Mouse (Mus musculus) limb, embryonic 14.5 days (tissue): ENCODE measurements at regions not wholly inside any gene's neighbourhood (a gene's known extent, or its start where the extent isn't known, plus 50 kb on each side); places are given as distances from the start of the nearest gene placed in this dataset.

ENCODE experiments used
- ATAC-seq: fragments of 200-750 bp; cut with Nextera tagmentation; 2 replicates; pipeline ENCODE4 v1.8.0; 2017; ENCODE audit warnings: low read depth, moderate number of reproducible peaks, moderate TSS enrichment; ENCODE audit not compliant: low FRiP score
- DNase-seq: peaks from one replicate; pipeline ENCODE4 v3.0.0-alpha.2; 2015; ENCODE audit warnings: low spot score
- H3K27ac ChIP-seq: fragments of 300-500 bp; sonication (generic); replicated peaks from 2 replicates; pipeline ENCODE4 v1.5.1; 2014; ENCODE audit warnings: low read depth, mild to moderate bottlenecking, low read length, moderate library complexity, mixed read lengths
- H3K27me3 ChIP-seq: fragments of 300-500 bp; sonication (generic); 2 replicates; pipeline ENCODE4 v1.6.1; 2014; ENCODE audit warnings: low read length, mixed read lengths; ENCODE audit not compliant: control insufficient read depth, insufficient read depth
- H3K36me3 ChIP-seq: fragments of 300-500 bp; sonication (generic); 2 replicates; pipeline ENCODE4 v1.6.1; 2014; ENCODE audit warnings: mild to moderate bottlenecking, low read length, moderate library complexity, mixed read lengths; ENCODE audit not compliant: control insufficient read depth, insufficient read depth
- H3K4me1 ChIP-seq: fragments of 300-500 bp; sonication (generic); 2 replicates; pipeline ENCODE4 v1.6.1; 2014; ENCODE audit warnings: antibody characterized with exemption, low read length, mixed read lengths; ENCODE audit not compliant: control insufficient read depth, insufficient read depth
- H3K4me2 ChIP-seq: fragments of 300-500 bp; sonication (generic); replicated peaks from 2 replicates; pipeline ENCODE4 v1.6.1; 2014; ENCODE audit warnings: low read depth, mild to moderate bottlenecking, low read length, moderate library complexity; ENCODE audit not compliant: severe bottlenecking
- H3K4me3 ChIP-seq: fragments of 300-500 bp; sonication (generic); replicated peaks from 2 replicates; pipeline ENCODE4 v1.5.1; 2014; ENCODE audit warnings: low read length
- H3K9ac ChIP-seq: fragments of 300-500 bp; sonication (generic); 2 replicates; pipeline ENCODE4 v1.6.1; 2014; ENCODE audit warnings: mild to moderate bottlenecking, low read depth, low read length, moderate library complexity; ENCODE audit not compliant: severe bottlenecking
- H3K9me3 ChIP-seq: fragments of 300-500 bp; sonication (generic); 2 replicates; pipeline ENCODE4 v1.6.1; 2016; ENCODE audit warnings: low read length; ENCODE audit not compliant: control insufficient read depth
- POLR2A ChIP-seq: fragments of 200-500 bp; IDR thresholded peaks from 2 replicates; pipeline ENCODE4 v1.8.0; 2012; ENCODE audit warnings: inconsistent platforms, mild to moderate bottlenecking, moderate library complexity, borderline replicate concordance; ENCODE audit not compliant: insufficient read depth, insufficient read length; ENCODE audit errors: extremely low read depth
- WGBS: fragments of 180-500 bp; shearing (Covaris S2); extraction: QIAGEN DNeasy Blood & Tissue Kit; methylation state at CpG from one replicate; pipeline ENCODE4 v1.1.7; 2014; 5-methylcytosine and 5-hydroxymethylcytosine counted together

- DNase-seq (no peak), ATAC-seq (no peak)
- Histone ChIP-seq H3K4me2 (no peak overlapping the region), H3K27me3 (no peaks in the 10 kb centered on the region), H3K4me1 (no peaks in the 10 kb centered on the region), H3K36me3 (no peaks in the 10 kb centered on the region), H3K9me3 (no peaks in the 10 kb centered on the region), H3K9ac (no peak overlapping the region), H3K27ac (no peak overlapping the region), H3K4me3 (no peak overlapping the region)
- TF ChIP-seq POLR2A = no peak
- WGBS = 83% methylated on average over 4 of the region's 4 CpGs
Measured at GRCm38 (mm10) chr13:115162689-115163413, 61.1 kb upstream of the Itga1 start.

- no peak for TF ChIP-seq POLR2A
- Histone ChIP-seq H3K36me3 (no peaks in the 10 kb centered on the region), H3K27ac (no peak overlapping the region), H3K9ac (no peak overlapping the region), H3K4me3 (no peak overlapping the region), H3K4me2 (no peak overlapping the region), H3K9me3 (no peaks in the 10 kb centered on the region), H3K4me1 (no peaks in the 10 kb centered on the region), H3K27me3 (no peaks in the 10 kb centered on the region)
- ATAC-seq (no peak), DNase-seq (no peak)
- WGBS = 64% methylated on average over 4 of the region's 4 CpGs
Measured at GRCm38 (mm10) chr13:115159386-115159785, 57.6 kb upstream of the Itga1 start.
